Mouse (Mus musculus) gonadal fat pad, adult 2 months (tissue): Measurements from ENCODE around the gene Nfib. TPM values are rescaled to one million over a fixed set of nuclear protein-coding genes. Genes with fewer than 3 reads are reported as not detected.

Source experiments
- DNase-seq: peaks from one replicate; pipeline ENCODE4 v3.0.0-alpha.2; 2012; ENCODE audit warnings: low read depth
- polyA plus RNA-seq: library from polyadenylated mRNA; depleted of rRNA; stranded (reverse); fragments of >200 nt; gene quantifications from 2 replicates; pipeline ENCODE4 v1.2.3, GENCODE M21; 2012

Nfib gene
- polyA plus RNA-seq, 1 experiment: 26.3 TPM

GRCm38 (mm10) chr4:82691126-82692008 is 14.2 kb downstream of the Nfib start:
- no peak for DNase-seq

GRCm38 (mm10) chr4:82690267-82690666 is 15.3 kb downstream of the Nfib start:
- DNase-seq: no peak

- no peak for DNase-seq
Measured at GRCm38 (mm10) chr4:82686037-82686436, 19.5 kb downstream of the Nfib start.

- DNase-seq: peak; percentile 2
Measured at GRCm38 (mm10) chr4:82684088-82684715, 21.3 kb downstream of the Nfib start.

- no peak for DNase-seq
Measured at GRCm38 (mm10) chr4:82683583-82683982, 22.0 kb downstream of the Nfib start.

- DNase-seq: no peak
Measured at GRCm38 (mm10) chr4:82676104-82676503, 29.4 kb downstream of the Nfib start.

- DNase-seq: no peak
Measured at GRCm38 (mm10) chr4:82667271-82667872, 38.2 kb downstream of the Nfib start.

GRCm38 (mm10) chr4:82664436-82664835 is 41.1 kb downstream of the Nfib start:
- DNase-seq: no peak

GRCm38 (mm10) chr4:82663749-82664381 is 41.7 kb downstream of the Nfib start:
- no peak for DNase-seq

- DNase-seq: no peak
Measured at GRCm38 (mm10) chr4:82662626-82663025, 42.9 kb downstream of the Nfib start.

GRCm38 (mm10) chr4:82662222-82662621 is 43.3 kb downstream of the Nfib start:
- DNase-seq: no peak

GRCm38 (mm10) chr4:82661215-82661614 is 44.3 kb downstream of the Nfib start:
- no peak for DNase-seq

- no peak for DNase-seq
Measured at GRCm38 (mm10) chr4:82645679-82646078, 59.9 kb downstream of the Nfib start.

GRCm38 (mm10) chr4:82644797-82645196 is 60.8 kb downstream of the Nfib start:
- DNase-seq: no peak

- DNase-seq: no peak
Measured at GRCm38 (mm10) chr4:82643734-82644085, 61.8 kb downstream of the Nfib start.

- no peak for DNase-seq
Measured at GRCm38 (mm10) chr4:82643022-82643733, 62.4 kb downstream of the Nfib start.

GRCm38 (mm10) chr4:82641066-82641680 is 64.4 kb downstream of the Nfib start:
- DNase-seq: no peak

- DNase-seq: no peak
Measured at GRCm38 (mm10) chr4:82638251-82638650, 67.3 kb downstream of the Nfib start.

- no peak for DNase-seq
Measured at GRCm38 (mm10) chr4:82637633-82638032, 67.9 kb downstream of the Nfib start.

GRCm38 (mm10) chr4:82636658-82637057 is 68.9 kb downstream of the Nfib start:
- no peak for DNase-seq

GRCm38 (mm10) chr4:82635881-82636280 is 69.7 kb downstream of the Nfib start:
- DNase-seq: no peak
